Mouse (Mus musculus) forebrain, embryonic 12.5 days (tissue): ENCODE measurements at regions not wholly inside any gene's neighbourhood (a gene's known extent, or its start where the extent isn't known, plus 50 kb on each side); places are given as distances from the start of the nearest gene placed in this dataset.
A peak's percentile ranks its signal among the peaks of the same experiment; 100 is the strongest.
"Not testable (repeated sequence)": the region's sequence is repeated elsewhere in the genome, so short reads cannot be mapped to it uniquely, and the experiment has no call there.

Source experiments
- ATAC-seq: fragments of 200-750 bp; cut with Nextera tagmentation; 2 replicates; pipeline ENCODE4 v1.8.0; 2017; ENCODE audit warnings: moderate TSS enrichment; ENCODE audit not compliant: low FRiP score
- H3K27ac ChIP-seq: fragments of 300-500 bp; sonication (generic); 2 replicates; pipeline ENCODE4 v1.5.1; 2016; ENCODE audit warnings: mild to moderate bottlenecking
- H3K27me3 ChIP-seq: fragments of 300-500 bp; sonication (generic); 2 replicates; pipeline ENCODE4 v1.6.1; 2016; ENCODE audit warnings: mild to moderate bottlenecking
- H3K36me3 ChIP-seq: fragments of 300-500 bp; sonication (generic); replicated peaks from 2 replicates; pipeline ENCODE4 v1.6.1; 2016; ENCODE audit warnings: mild to moderate bottlenecking
- H3K4me1 ChIP-seq: fragments of 300-500 bp; sonication (generic); 2 replicates; pipeline ENCODE4 v1.6.1; 2016
- H3K4me2 ChIP-seq: fragments of 300-500 bp; sonication (generic); 2 replicates; pipeline ENCODE4 v1.6.1; 2016; ENCODE audit warnings: mild to moderate bottlenecking, moderate library complexity
- H3K4me3 ChIP-seq: fragments of 300-500 bp; sonication (generic); replicated peaks from 2 replicates; pipeline ENCODE4 v1.5.1; 2016; ENCODE audit warnings: mild to moderate bottlenecking
- H3K9ac ChIP-seq: fragments of 300-500 bp; sonication (generic); 2 replicates; pipeline ENCODE4 v1.6.1; 2016; ENCODE audit warnings: mild to moderate bottlenecking
- H3K9me3 ChIP-seq: fragments of 300-500 bp; sonication (generic); 2 replicates; pipeline ENCODE4 v1.6.1; 2016
- WGBS: fragments of 180-500 bp; shearing (Covaris S2); methylation state at CpG from one replicate; pipeline ENCODE4 v1.1.7; 2016; 5-methylcytosine and 5-hydroxymethylcytosine counted together

DNA sequence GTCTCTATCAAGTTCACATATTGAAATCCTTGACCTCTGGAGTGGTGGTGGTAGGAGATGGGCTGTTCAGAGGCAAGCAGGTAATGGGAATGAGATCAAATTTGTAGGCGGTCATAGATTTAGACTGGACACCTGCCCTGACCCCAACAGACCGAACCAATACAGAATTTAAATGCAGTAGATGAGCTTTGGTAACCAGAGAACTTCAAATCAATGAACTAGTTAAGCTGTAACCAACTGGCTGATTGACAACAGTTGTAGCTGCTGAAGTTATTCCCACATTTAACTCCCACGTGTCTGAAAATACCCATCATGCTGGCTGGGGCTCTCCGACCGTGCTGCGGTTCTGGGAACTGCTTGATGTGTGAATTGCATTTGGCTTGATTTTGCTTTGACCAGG, 268.5 kb upstream of the Gm6793 start:
- WGBS = 97% methylated on average over 6 of the region's 6 CpGs
- no peak for ATAC-seq
- no peak overlapping the region for H3K4me3 ChIP-seq
- no peaks in the 10 kb centered on the region for H3K27me3 ChIP-seq
- H3K4me2 ChIP-seq = no peak overlapping the region
- H3K36me3 ChIP-seq = no peaks in the 10 kb centered on the region
- H3K9me3 ChIP-seq = no peaks in the 10 kb centered on the region
- no peak overlapping the region for H3K9ac ChIP-seq
- H3K4me1 ChIP-seq = no peaks in the 10 kb centered on the region
- H3K27ac ChIP-seq = no peak overlapping the region

GRCm38 (mm10) chr8:112269598-112269997, 254.8 kb upstream of the Gm6793 start:
- WGBS = 19% methylated on average over 5 of the region's 5 CpGs
- peak; percentile 67 for ATAC-seq

DNA sequence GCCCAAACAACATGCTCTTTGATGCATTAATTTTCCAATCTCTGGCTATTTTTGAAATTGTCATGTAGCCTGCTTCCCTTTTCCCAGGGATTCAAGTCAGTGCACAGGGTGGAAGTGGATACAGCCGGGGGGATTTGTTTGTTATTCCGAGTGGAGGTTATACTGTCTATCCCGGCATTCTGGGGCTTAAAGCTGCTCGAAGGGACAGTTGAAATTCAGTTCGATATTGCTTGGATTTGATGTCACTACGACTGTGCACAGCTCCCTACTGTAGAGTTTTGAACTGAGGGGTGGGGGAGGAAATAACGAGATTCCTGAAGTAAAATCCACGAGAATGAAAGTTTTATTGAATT, 254.4 kb upstream of the Gm6793 start:
- Histone ChIP-seq H3K4me1 (peaks cover 14% of the 10 kb centered on the region), H3K27ac (peak overlapping the region; percentile 88), H3K4me3 (0 out of 2 replicates have a peak overlapping the region, but pooled peaks have one; percentile 7), H3K9me3 (no peaks in the 10 kb centered on the region), H3K4me2 (peak overlapping the region; percentile 40), H3K27me3 (no peaks in the 10 kb centered on the region; the same call in 1 of the 2 replicates), H3K36me3 (no peaks in the 10 kb centered on the region), H3K9ac (no peak overlapping the region)
- WGBS = 12% methylated on average over 8 of the region's 8 CpGs
- ATAC-seq = peak; percentile 73

More at GRCm38 (mm10) chr8:112269598-112269997, 254.8 kb upstream of the Gm6793 start:
- Histone ChIP-seq H3K36me3 (no peaks in the 10 kb centered on the region), H3K4me3 (no peak overlapping the region), H3K4me1 (peaks cover 14% of the 10 kb centered on the region), H3K27me3 (no peaks in the 10 kb centered on the region; the same call in 1 of the 2 replicates), H3K27ac (peak overlapping the region; percentile 88), H3K9ac (no peak overlapping the region), H3K4me2 (peak overlapping the region; percentile 40), H3K9me3 (no peaks in the 10 kb centered on the region)

GRCm38 (mm10) chr8:112268544-112269213, 253.8 kb upstream of the Gm6793 start:
- H3K4me2 ChIP-seq = peak overlapping the region; percentile 40
- no peaks in the 10 kb centered on the region for H3K36me3 ChIP-seq
- no peaks in the 10 kb centered on the region for H3K9me3 ChIP-seq
- no peak overlapping the region for H3K4me3 ChIP-seq
- no peak overlapping the region for H3K9ac ChIP-seq
- ATAC-seq = peak; percentile 87
- no peaks in the 10 kb centered on the region; the same call in 1 of the 2 replicates for H3K27me3 ChIP-seq
- peak overlapping the region; percentile 88 for H3K27ac ChIP-seq
- peaks cover 14% of the 10 kb centered on the region for H3K4me1 ChIP-seq
- WGBS = 10% methylated on average over 9 of the region's 9 CpGs

DNA sequence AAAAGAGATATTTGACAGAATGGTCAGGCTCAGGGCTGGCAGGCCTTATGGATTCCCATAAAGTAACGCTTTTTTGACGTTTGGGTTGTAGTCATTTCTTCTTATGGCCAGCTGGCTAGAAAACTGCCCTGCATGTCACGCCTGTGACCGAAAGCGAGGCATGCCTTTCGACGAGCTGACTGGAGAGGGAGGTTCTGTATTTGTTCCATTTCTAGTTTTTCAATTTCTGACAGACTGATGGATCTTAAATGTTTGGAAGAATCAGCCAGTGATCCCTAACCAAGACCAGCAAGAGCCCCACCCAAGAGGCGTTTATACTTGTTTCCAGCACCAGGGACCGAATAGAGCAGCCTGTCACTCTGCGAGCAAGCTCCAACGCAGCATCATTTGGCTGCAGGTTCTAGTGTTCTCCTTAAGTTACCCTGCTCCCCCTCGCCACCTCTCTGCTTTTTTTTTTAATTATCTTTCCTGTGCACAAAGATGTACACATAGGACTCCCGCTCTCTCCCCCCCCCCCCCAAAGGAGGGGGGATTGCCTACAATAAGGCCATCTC, 243.2 kb upstream of the Gm6793 start:
- WGBS = 12% methylated on average over 13 of the region's 13 CpGs
- peak overlapping the region; percentile 36 for H3K9ac ChIP-seq
- 0 out of 2 replicates have a peak overlapping the region, but pooled peaks have one; percentile 13 for H3K27ac ChIP-seq

GRCm38 (mm10) chr8:112257311-112257894, 242.6 kb upstream of the Gm6793 start:
- H3K9ac ChIP-seq = peak overlapping the region; percentile 36
- ATAC-seq = peak; percentile 64
- peaks cover 17% of the 10 kb centered on the region for H3K4me1 ChIP-seq

More for the DNA sequence above, 243.2 kb upstream of the Gm6793 start:
- Histone ChIP-seq H3K4me2 (peak overlapping the region; percentile 56), H3K4me1 (peaks cover 17% of the 10 kb centered on the region), H3K27me3 (0 out of 2 replicates have a peak, but pooled peaks cover 3% of the 10 kb centered on the region), H3K36me3 (no peaks in the 10 kb centered on the region), H3K9me3 (no peaks in the 10 kb centered on the region), H3K4me3 (peak overlapping the region; percentile 27)
- ATAC-seq = peak; percentile 64; the same call in 1 of the 2 replicates

GRCm38 (mm10) chr8:112246629-112247028, 231.8 kb upstream of the Gm6793 start:
- H3K4me3 ChIP-seq, H3K4me1 ChIP-seq, H3K27me3 ChIP-seq, H3K4me2 ChIP-seq, H3K27ac ChIP-seq, H3K36me3 ChIP-seq, H3K9me3 ChIP-seq, H3K9ac ChIP-seq: not testable (repeated sequence)
- 88% methylated on average over 2 of the region's 2 CpGs for WGBS
- 0 out of 2 replicates have a peak, but pooled peaks have one; percentile 49 for ATAC-seq

More at GRCm38 (mm10) chr8:112257311-112257894, 242.6 kb upstream of the Gm6793 start:
- 3% methylated on average over 18 of the region's 18 CpGs for WGBS
- no peaks in the 10 kb centered on the region for H3K9me3 ChIP-seq
- H3K36me3 ChIP-seq = no peaks in the 10 kb centered on the region
- H3K27me3 ChIP-seq = 0 out of 2 replicates have a peak, but pooled peaks cover 3% of the 10 kb centered on the region
- peak overlapping the region; percentile 56 for H3K4me2 ChIP-seq
- H3K27ac ChIP-seq = 0 out of 2 replicates have a peak overlapping the region, but pooled peaks have one; percentile 9
- H3K4me3 ChIP-seq = peak overlapping the region; percentile 27

GRCm38 (mm10) chr8:112238681-112239080, 223.8 kb upstream of the Gm6793 start:
- Histone ChIP-seq H3K36me3 (no peaks in the 10 kb centered on the region), H3K4me3 (no peak overlapping the region), H3K4me1 (no peaks in the 10 kb centered on the region), H3K9me3 (no peaks in the 10 kb centered on the region), H3K27ac (no peak overlapping the region), H3K4me2 (no peak overlapping the region), H3K9ac (no peak overlapping the region), H3K27me3 (no peaks in the 10 kb centered on the region)
- no peak for ATAC-seq
- WGBS = 76% methylated on average over 9 of the region's 9 CpGs

DNA sequence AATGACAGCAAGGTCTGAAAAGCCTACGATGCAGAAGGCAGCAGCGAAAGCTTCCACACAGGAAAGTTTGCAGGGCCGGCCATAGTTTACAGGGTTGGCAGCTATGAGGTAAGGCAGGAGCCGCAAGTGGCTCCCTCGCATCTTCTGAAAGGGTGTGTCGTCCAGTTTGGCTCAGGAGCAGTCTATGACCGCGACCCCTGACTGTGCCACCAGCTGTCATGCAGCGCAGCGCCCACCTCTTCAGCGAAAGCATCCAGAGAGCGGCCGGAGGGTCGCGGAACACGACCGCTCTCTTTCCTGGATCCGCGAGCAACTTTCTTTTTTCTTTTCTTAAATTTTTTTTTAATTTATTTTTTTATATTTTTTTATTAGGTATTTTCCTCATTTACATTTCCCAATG, 221.9 kb upstream of the Gm6793 start:
- H3K36me3 ChIP-seq, ATAC-seq, H3K9ac ChIP-seq, H3K4me2 ChIP-seq, H3K4me3 ChIP-seq, H3K9me3 ChIP-seq, H3K27me3 ChIP-seq, H3K27ac ChIP-seq, H3K4me1 ChIP-seq: not testable (repeated sequence)
- 93% methylated on average over 19 of the region's 19 CpGs for WGBS

DNA sequence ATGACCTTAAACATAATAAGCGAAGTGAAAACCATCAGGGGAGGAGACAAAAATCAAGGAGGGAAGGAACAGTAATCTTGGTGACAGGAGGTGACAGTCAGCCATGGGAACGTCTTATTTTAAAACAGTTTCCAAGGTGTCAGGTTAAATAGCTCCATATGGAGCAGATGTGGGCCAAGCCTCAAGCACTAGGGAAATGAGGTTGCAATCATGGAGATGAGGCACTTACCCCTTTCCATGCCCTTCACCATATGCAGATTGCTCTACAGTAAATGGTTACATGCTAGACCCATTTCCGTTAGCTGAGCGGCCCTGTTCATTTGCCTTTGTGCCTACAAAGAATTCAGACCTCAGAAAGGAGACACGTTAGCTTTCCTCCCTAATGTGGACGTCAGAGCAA, 204.8 kb upstream of the Gm6793 start:
- Histone ChIP-seq H3K4me2 (no peak overlapping the region), H3K9me3 (no peaks in the 10 kb centered on the region), H3K9ac (no peak overlapping the region), H3K27me3 (no peaks in the 10 kb centered on the region), H3K4me3 (no peak overlapping the region), H3K4me1 (no peaks in the 10 kb centered on the region), H3K36me3 (no peaks in the 10 kb centered on the region), H3K27ac (no peak overlapping the region)
- ATAC-seq = no peak
- WGBS = 72% methylated on average over 6 of the region's 6 CpGs

DNA sequence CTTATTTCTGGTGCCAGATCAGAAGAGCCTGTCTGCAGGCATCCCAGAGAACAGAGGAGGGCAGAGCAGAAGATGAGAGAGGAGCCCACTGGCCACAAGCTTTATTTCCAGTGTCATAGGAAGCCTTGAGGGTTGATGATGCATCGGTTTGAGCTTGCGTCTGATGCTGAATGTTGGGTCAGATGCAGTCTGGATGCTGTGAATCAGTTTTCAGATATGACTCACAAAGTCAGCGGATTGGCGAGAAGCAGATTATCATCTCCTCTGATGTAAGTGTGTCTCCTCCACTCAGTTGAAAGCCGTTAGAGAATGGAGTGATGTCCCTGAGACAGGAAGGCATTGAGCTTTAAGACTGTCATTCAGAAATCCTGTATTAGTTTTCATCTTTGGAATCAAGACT, 197.3 kb upstream of the Gm6793 start:
- Histone ChIP-seq H3K9me3 (no peaks in the 10 kb centered on the region), H3K4me3 (no peak overlapping the region), H3K36me3 (no peaks in the 10 kb centered on the region), H3K4me2 (no peak overlapping the region), H3K4me1 (no peaks in the 10 kb centered on the region), H3K9ac (no peak overlapping the region), H3K27ac (no peak overlapping the region), H3K27me3 (no peaks in the 10 kb centered on the region)
- WGBS = 95% methylated on average over 5 of the region's 5 CpGs
- ATAC-seq = no peak

DNA sequence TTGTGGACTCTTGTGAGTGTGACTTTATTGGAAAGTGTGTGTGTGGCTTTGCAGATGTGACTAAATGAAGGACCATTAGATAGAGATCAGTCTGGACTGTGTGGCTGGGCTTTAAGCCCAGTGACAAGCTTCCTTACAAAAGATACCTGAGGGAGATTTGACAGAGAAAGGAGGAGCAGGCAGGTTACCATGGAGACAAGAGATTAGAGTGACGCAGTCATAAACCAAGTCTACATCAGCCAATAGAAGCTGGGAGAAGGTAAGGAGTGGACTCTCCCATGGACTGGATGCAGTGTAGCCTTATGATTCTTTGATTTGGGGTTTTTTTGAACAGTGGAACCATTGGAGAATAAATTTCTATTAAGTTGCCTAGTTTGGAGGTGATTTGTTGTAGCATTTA, 181.6 kb upstream of the Gm6793 start:
- H3K4me1 ChIP-seq = no peaks in the 10 kb centered on the region
- no peak for ATAC-seq
- no peaks in the 10 kb centered on the region for H3K9me3 ChIP-seq
- WGBS = 53% methylated on average over 1 of the region's 1 CpGs
- H3K27me3 ChIP-seq = no peaks in the 10 kb centered on the region
- H3K27ac ChIP-seq = no peak overlapping the region
- H3K9ac ChIP-seq = no peak overlapping the region
- H3K4me3 ChIP-seq = no peak overlapping the region
- no peak overlapping the region for H3K4me2 ChIP-seq
- no peaks in the 10 kb centered on the region for H3K36me3 ChIP-seq
